Mouse (Mus musculus) skeletal muscle tissue, postnatal 0 days (tissue): ENCODE data around the gene 2900011O08Rik. TPM values are rescaled to one million over a fixed set of nuclear protein-coding genes. Genes with fewer than 3 reads are reported as not detected.

Experiments used
- microRNA-seq, 2 experiments: library from miRNA; unstranded; fragments of <30 nt; microRNA quantifications; one replicate each; pipeline ENCODE4; 2016
- polyA plus RNA-seq: library from polyadenylated mRNA; unstranded; fragments of >200 nt; fragmentation: Nextera tagmentation; extraction: Ambion mirVana; gene quantifications from 2 replicates; pipeline ENCODE4 v1.2.1, GENCODE M21; 2015

2900011O08Rik gene
- 0.10 and 0.28 TPM in 2 replicates for polyA plus RNA-seq

GRCm38 (mm10) chr16:13986574-13987478 is at the start of gene 2900011O08Rik, which contains the start of gene Ifitm7:
2900011O08Rik (plus strand) TSS chr16:13986604.
Ifitm7 (minus strand) TSS chr16:13986888.

Small RNA genes lying within 50 kb of the gene (microRNA-seq; reads per million reads assigned to microRNA genes)
- gene Gm27671: 0 reads per million in 2 experiments

Other genes with a start within 250 kb of the 2900011O08Rik start
- gene Rrn3, start 205.9 kb upstream of the 2900011O08Rik start, polyA plus RNA-seq: 27.3 and 30.3 TPM in 2 replicates
- 114 and 122 TPM in 2 replicates for gene Ntan1, start 167.8 kb upstream of the 2900011O08Rik start, polyA plus RNA-seq
- gene Pdxdc1, start 83.5 kb upstream of the 2900011O08Rik start, polyA plus RNA-seq: 36.5 and 43.2 TPM in 2 replicates
- 2.3 and 2.5 TPM in 2 replicates for gene Mpv17l, start 83.4 kb upstream of the 2900011O08Rik start, polyA plus RNA-seq
- not detected in 2 replicates for gene Ifitm7, start 284 bp downstream of the 2900011O08Rik start, polyA plus RNA-seq
- gene Nde1, start 176.7 kb downstream of the 2900011O08Rik start, polyA plus RNA-seq: 29.4 and 34.3 TPM in 2 replicates
- 6.9 and 7.8 TPM in 2 replicates for gene Marf1, start 176.7 kb downstream of the 2900011O08Rik start, polyA plus RNA-seq